Mouse (Mus musculus) telencephalon, adult 2 months (tissue): ENCODE results near the gene Rapgef4.
"Not testable (repeated sequence)": the region's sequence is repeated elsewhere in the genome, so short reads cannot be mapped to it uniquely, and the experiment has no call there.

Experiments
- DNase-seq: peaks from one replicate; pipeline ENCODE4 v3.0.0-alpha.2; 2011; ENCODE audit warnings: low read depth, low spot score

Gene Rapgef4

GRCm38 (mm10) chr2:72026506-72026905, 45.5 kb downstream of the Rapgef4 start:
- DNase-seq, result no peak

GRCm38 (mm10) chr2:72029081-72029480, 48.0 kb downstream of the Rapgef4 start:
- DNase-seq, result no peak

GRCm38 (mm10) chr2:72029586-72030144, 48.6 kb downstream of the Rapgef4 start:
- no peak for DNase-seq

GRCm38 (mm10) chr2:72031717-72032116, 50.7 kb downstream of the Rapgef4 start:
- DNase-seq, result no peak

GRCm38 (mm10) chr2:72035616-72036015, 54.6 kb downstream of the Rapgef4 start:
- DNase-seq, result no peak

- no peak for DNase-seq
Observed at GRCm38 (mm10) chr2:72037357-72037756, 56.3 kb downstream of the Rapgef4 start.

GRCm38 (mm10) chr2:72038235-72038634, 57.2 kb downstream of the Rapgef4 start:
- DNase-seq, result peak; percentile 62

- no peak for DNase-seq
Observed at GRCm38 (mm10) chr2:72038651-72039251, 57.7 kb downstream of the Rapgef4 start.

GRCm38 (mm10) chr2:72039522-72040045, 58.5 kb downstream of the Rapgef4 start:
- no peak for DNase-seq

- no peak for DNase-seq
Observed at GRCm38 (mm10) chr2:72041087-72041486, 60.0 kb downstream of the Rapgef4 start.

- no peak for DNase-seq
Observed at GRCm38 (mm10) chr2:72042093-72042492, 61.1 kb downstream of the Rapgef4 start.

GRCm38 (mm10) chr2:72044191-72044590, 63.2 kb downstream of the Rapgef4 start:
- DNase-seq, result no peak

- no peak for DNase-seq
Observed at GRCm38 (mm10) chr2:72045024-72045423, 64.0 kb downstream of the Rapgef4 start.

- no peak for DNase-seq
Observed at GRCm38 (mm10) chr2:72045659-72046058, 64.6 kb downstream of the Rapgef4 start.

- no peak for DNase-seq
Observed at GRCm38 (mm10) chr2:72050451-72050850, 69.4 kb downstream of the Rapgef4 start.

- DNase-seq, result no peak
Observed at GRCm38 (mm10) chr2:72054280-72054679, 73.2 kb downstream of the Rapgef4 start.

- no peak for DNase-seq
Observed at GRCm38 (mm10) chr2:72054736-72055135, 73.7 kb downstream of the Rapgef4 start.

GRCm38 (mm10) chr2:72055476-72055875, 74.4 kb downstream of the Rapgef4 start:
- DNase-seq, result no peak

- DNase-seq, result no peak
Observed at GRCm38 (mm10) chr2:72056081-72056874, 75.2 kb downstream of the Rapgef4 start.

- no peak for DNase-seq
Observed at GRCm38 (mm10) chr2:72062931-72063330, 81.9 kb downstream of the Rapgef4 start.

- no peak for DNase-seq
Observed at GRCm38 (mm10) chr2:72068505-72068904, 87.5 kb downstream of the Rapgef4 start.

- DNase-seq, result no peak
Observed at GRCm38 (mm10) chr2:72070086-72070485, 89.0 kb downstream of the Rapgef4 start.

GRCm38 (mm10) chr2:72073121-72073520, 92.1 kb downstream of the Rapgef4 start:
- DNase-seq, result not testable (repeated sequence)
